Mouse (Mus musculus) hindbrain, embryonic 13.5 days (tissue): ENCODE results near the gene Gnpnat1. TPM values are rescaled to one million over a fixed set of nuclear protein-coding genes. Genes with fewer than 3 reads are reported as not detected.

Experiments used
- ATAC-seq: fragments of 200-750 bp; cut with Nextera tagmentation; 2 replicates; pipeline ENCODE4 v1.8.0; 2017; ENCODE audit warnings: moderate TSS enrichment; ENCODE audit not compliant: low FRiP score
- H3K27ac ChIP-seq: fragments of 300-500 bp; sonication (generic); 2 replicates; pipeline ENCODE4 v1.5.1; 2015; ENCODE audit warnings: inconsistent platforms, mild to moderate bottlenecking, moderate library complexity
- H3K27me3 ChIP-seq: fragments of 300-500 bp; sonication (generic); 2 replicates; pipeline ENCODE4 v1.6.1; 2015; ENCODE audit warnings: mild to moderate bottlenecking, inconsistent platforms
- H3K36me3 ChIP-seq: fragments of 300-500 bp; sonication (generic); 2 replicates; pipeline ENCODE4 v1.6.1; 2015; ENCODE audit warnings: mild to moderate bottlenecking, inconsistent platforms
- H3K4me1 ChIP-seq: fragments of 300-500 bp; sonication (generic); replicated peaks from 2 replicates; pipeline ENCODE4 v1.6.1; 2015; ENCODE audit warnings: inconsistent platforms
- H3K4me2 ChIP-seq: fragments of 300-500 bp; sonication (generic); 2 replicates; pipeline ENCODE4 v1.6.1; 2015; ENCODE audit warnings: inconsistent platforms, mild to moderate bottlenecking, moderate library complexity
- H3K4me3 ChIP-seq: fragments of 300-500 bp; sonication (generic); 2 replicates; pipeline ENCODE4 v1.5.1; 2015; ENCODE audit warnings: mild to moderate bottlenecking, inconsistent platforms
- H3K9ac ChIP-seq: fragments of 300-500 bp; sonication (generic); 2 replicates; pipeline ENCODE4 v1.6.1; 2015; ENCODE audit warnings: mild to moderate bottlenecking, inconsistent platforms
- H3K9me3 ChIP-seq: fragments of 300-500 bp; sonication (generic); 2 replicates; pipeline ENCODE4 v1.6.1; 2016; ENCODE audit warnings: inconsistent platforms
- WGBS: fragments of 180-500 bp; shearing (Covaris S2); methylation state at CpG from one replicate; pipeline ENCODE4 v1.1.7; 2015; 5-methylcytosine and 5-hydroxymethylcytosine counted together
- polyA plus RNA-seq: library from polyadenylated mRNA; unstranded; fragments of >200 nt; fragmentation: Nextera tagmentation; extraction: Ambion mirVana; gene quantifications from 2 replicates; pipeline ENCODE4 v1.2.1, GENCODE M21; 2015

The Gnpnat1 gene
- polyA plus RNA-seq, 1 experiment from 2014 or later: 26.9 TPM

DNA sequence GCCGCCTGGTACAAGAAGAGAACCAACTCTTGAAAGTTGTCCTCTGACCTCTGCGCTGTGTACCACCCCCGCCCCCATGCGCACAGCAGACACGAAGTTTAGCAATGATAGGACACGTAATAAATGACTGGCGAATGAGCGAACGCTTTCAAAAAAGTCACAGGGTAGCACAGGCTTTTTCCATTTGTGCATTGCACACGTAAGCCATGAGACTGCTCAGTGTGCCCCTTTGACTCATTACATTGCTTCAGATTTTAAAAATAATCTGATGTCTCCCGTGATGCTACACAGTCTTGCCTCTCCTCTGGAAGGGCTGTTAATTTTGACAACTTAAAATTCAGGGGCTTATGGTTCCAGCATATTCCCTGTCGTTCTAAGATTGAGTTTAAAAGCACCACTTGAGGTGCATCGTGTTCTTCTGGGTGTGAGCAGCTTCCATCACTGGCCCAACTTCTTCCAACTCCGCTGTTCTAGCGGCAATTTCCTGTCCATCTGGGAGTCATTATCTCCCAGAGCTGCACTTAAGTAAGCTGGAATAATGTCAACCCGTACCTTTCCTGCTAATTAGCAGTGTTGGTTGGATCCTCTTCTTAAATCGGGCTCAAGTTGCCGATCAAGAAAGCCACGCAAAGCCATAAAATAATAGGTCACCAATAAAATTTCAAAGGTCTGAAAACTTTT is 33.7 kb upstream of the Gnpnat1 start:
- Histone ChIP-seq H3K9me3 (no peaks in the 10 kb centered on the region), H3K27ac (no peak overlapping the region), H3K9ac (no peak overlapping the region), H3K4me1 (peaks cover 6% of the 10 kb centered on the region; the same call in 1 of the 2 replicates), H3K36me3 (no peaks in the 10 kb centered on the region), H3K4me3 (no peak overlapping the region), H3K4me2 (no peak overlapping the region), H3K27me3 (no peaks in the 10 kb centered on the region)
- WGBS: 86% methylated on average over 19 of the region's 19 CpGs
- ATAC-seq: no peak

DNA sequence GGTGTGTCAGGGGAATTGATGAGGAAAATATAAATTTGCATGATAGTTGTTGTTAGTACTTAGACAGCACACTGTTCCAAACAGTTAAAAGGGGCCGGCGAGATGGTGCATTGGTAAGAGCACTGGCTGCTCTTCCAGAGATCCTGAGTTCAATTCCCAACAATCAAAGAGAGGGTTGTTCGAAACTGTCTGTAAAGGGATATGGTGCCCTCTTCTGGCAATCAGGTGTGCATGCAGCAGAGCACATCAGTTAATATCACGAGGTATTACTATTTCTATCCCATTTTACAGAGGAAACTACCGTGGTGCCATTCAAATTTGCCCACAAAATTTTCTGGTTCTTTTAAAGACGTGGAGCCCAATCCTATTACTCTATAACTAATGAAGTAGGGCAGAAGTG is 29.5 kb upstream of the Gnpnat1 start:
- Histone ChIP-seq H3K27ac (no peak overlapping the region), H3K9me3 (0 out of 2 replicates have a peak, but pooled peaks cover 7% of the 10 kb centered on the region), H3K9ac (no peak overlapping the region), H3K36me3 (no peaks in the 10 kb centered on the region), H3K4me2 (no peak overlapping the region), H3K27me3 (no peaks in the 10 kb centered on the region), H3K4me1 (no peaks in the 10 kb centered on the region), H3K4me3 (no peak overlapping the region)
- no peak for ATAC-seq
- 79% methylated on average over 6 of the region's 6 CpGs for WGBS

DNA sequence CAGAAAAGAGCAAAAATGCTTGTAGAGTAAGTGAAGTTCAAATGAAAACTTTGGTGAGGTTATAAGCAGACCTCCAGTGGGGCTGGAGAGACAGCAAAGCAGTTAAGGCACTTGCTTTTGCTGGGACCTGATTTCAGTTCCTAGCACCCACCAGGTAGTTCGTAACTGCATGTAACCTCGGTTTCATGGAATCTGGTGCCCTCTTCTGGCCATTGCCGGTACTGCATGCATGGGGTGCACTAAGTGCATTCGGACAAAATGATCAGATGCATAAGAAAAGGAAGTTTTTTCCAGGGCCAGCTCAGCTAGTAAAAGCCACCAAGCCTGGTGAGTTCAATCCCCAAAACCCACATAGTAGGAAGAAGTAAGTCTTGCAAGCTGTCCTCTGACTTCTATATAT is 27.3 kb upstream of the Gnpnat1 start:
- H3K4me2 ChIP-seq: no peak overlapping the region
- H3K27ac ChIP-seq: no peak overlapping the region
- no peak for ATAC-seq
- H3K27me3 ChIP-seq: no peaks in the 10 kb centered on the region
- no peaks in the 10 kb centered on the region for H3K4me1 ChIP-seq
- 75% methylated on average over 4 of the region's 4 CpGs for WGBS
- no peak overlapping the region for H3K9ac ChIP-seq
- H3K36me3 ChIP-seq: no peaks in the 10 kb centered on the region
- H3K4me3 ChIP-seq: no peak overlapping the region
- 0 out of 2 replicates have a peak, but pooled peaks cover 7% of the 10 kb centered on the region for H3K9me3 ChIP-seq

DNA sequence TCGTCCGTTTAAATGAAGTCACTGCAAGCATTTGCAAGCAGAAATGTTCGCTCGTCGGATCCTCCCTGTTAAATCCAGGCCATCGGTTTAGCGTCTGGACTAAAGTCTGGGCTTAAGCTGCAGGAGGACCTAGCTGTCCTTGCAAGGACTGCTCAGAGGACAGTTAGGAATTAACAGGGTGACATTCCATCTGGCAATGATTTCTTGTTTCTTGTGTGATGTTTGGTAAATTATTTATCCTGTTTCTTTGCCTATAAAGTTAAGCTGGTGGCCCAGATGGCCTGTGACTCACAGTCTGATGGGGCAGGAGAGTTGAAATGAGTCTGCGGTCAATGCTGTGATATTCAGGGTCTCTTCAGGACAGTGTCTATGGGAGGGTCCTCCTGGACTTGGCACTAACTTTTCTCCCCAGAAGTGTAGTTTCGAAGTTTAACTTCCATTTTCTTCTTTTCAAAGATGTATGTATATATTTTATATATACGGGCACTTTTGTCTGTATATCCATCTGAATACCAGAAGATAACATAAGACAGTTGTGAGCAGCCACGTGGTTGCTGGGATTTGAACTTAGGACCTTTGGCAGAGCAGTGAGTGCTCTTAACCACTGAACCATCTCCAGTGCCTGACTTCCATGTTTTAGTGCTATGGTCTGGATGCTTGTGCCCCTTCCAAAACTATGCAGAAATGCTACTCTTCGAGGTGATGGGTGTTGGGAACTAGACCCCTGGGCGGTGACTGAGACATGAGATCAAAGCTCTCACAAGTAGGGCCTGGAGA is 25.5 kb upstream of the Gnpnat1 start:
- H3K9me3 ChIP-seq: peaks cover 15% of the 10 kb centered on the region; the same call in 1 of the 2 replicates
- WGBS: 90% methylated on average over 13 of the region's 13 CpGs
- H3K4me1 ChIP-seq: no peaks in the 10 kb centered on the region
- H3K27me3 ChIP-seq: no peaks in the 10 kb centered on the region
- no peaks in the 10 kb centered on the region for H3K36me3 ChIP-seq
- no peak overlapping the region for H3K4me2 ChIP-seq
- H3K9ac ChIP-seq: no peak overlapping the region
- no peak overlapping the region for H3K27ac ChIP-seq
- no peak for ATAC-seq
- H3K4me3 ChIP-seq: no peak overlapping the region

DNA sequence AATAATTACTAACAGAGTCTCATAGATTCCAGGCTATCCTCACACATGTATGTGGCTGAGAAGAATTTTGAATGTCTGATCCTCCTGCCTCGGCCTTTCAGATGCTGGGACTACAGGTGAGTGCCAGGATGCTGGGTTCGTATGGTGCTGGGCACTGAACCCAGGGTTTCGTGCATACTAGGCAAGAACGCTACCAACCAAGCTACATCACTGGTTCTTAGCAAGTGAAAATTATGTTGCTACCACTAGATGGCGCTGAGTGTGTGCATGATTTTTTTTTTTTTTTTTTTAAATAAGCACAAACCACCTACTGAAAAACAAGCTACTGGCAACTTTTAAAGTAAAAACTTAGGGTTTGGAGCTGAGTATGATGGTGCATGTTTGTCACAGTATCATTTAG is 18.5 kb upstream of the Gnpnat1 start:
- no peak overlapping the region for H3K4me2 ChIP-seq
- H3K9me3 ChIP-seq: peaks cover 8% of the 10 kb centered on the region; the same call in 1 of the 2 replicates
- 8% methylated on average over 5 of the region's 5 CpGs for WGBS
- H3K27me3 ChIP-seq: no peaks in the 10 kb centered on the region
- no peaks in the 10 kb centered on the region for H3K4me1 ChIP-seq
- no peak overlapping the region for H3K4me3 ChIP-seq
- peak; percentile 82 for ATAC-seq
- no peaks in the 10 kb centered on the region for H3K36me3 ChIP-seq
- no peak overlapping the region for H3K27ac ChIP-seq
- no peak overlapping the region for H3K9ac ChIP-seq

DNA sequence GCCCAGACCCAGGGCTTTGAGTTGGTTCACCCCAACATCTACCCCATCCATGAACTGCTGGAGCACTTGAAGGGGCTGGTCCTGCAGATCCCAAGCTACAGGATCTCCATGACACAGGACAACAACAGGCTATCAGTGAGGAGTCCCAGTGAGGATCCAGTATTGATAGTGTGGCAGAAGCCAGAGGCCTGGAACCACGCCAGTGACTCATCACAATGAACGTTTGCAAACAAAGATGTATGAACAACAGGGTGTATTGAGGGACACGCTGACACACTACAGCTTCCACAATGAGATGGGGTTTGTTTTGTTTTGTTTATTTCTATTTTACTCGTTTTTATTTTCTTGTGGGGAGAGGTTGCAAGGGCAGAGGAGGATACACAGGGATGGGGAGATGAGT is 17.7 kb upstream of the Gnpnat1 start:
- no peak overlapping the region for H3K4me2 ChIP-seq
- H3K36me3 ChIP-seq: no peaks in the 10 kb centered on the region
- peaks cover 8% of the 10 kb centered on the region; the same call in 1 of the 2 replicates for H3K9me3 ChIP-seq
- 66% methylated on average over 4 of the region's 4 CpGs for WGBS
- ATAC-seq: no peak
- H3K4me1 ChIP-seq: no peaks in the 10 kb centered on the region
- H3K9ac ChIP-seq: no peak overlapping the region
- H3K4me3 ChIP-seq: no peak overlapping the region
- H3K27ac ChIP-seq: no peak overlapping the region
- H3K27me3 ChIP-seq: no peaks in the 10 kb centered on the region

DNA sequence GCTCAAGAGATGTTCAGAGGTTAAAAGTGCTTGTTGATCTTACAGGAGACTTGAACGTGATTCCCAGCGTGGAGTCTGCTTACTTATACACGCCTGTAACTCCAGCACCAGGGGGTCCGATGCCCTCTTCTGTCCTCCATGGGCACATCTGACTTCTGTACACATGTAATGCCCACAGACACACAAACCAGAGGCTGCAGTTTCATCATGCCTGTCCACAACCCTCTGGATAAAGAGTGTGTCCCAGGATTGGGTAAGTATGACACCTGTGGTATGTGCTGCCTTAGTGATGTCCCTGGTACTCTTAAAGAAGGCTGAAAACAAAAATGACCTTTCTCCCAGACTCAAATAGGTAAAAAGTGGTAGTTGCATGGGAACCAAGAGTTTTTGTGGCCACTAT is 14.6 kb upstream of the Gnpnat1 start:
- Histone ChIP-seq H3K36me3 (no peaks in the 10 kb centered on the region), H3K4me3 (no peak overlapping the region), H3K27ac (no peak overlapping the region), H3K27me3 (no peaks in the 10 kb centered on the region), H3K4me2 (no peak overlapping the region), H3K9me3 (no peaks in the 10 kb centered on the region), H3K9ac (no peak overlapping the region), H3K4me1 (no peaks in the 10 kb centered on the region)
- no peak for ATAC-seq
- WGBS: 85% methylated on average over 4 of the region's 4 CpGs

DNA sequence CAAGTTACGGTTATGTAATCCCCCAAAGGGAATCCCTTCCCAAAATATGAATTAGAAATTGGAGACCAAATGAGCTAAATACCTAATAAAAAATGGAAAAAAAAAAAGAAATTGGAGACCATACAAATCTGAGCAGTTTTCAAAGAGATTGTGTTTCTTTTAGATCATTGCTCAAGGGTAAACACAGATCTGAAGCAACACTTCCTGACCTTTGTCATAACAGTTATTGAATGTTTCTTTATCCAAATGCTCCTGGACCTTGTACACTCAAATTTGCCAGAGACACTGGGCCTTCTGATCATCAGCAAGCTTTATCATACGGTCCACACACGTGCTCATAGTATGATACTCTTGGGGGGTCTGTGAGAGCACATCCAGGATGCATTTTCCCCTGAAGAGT is 13.8 kb upstream of the Gnpnat1 start:
- no peaks in the 10 kb centered on the region for H3K4me1 ChIP-seq

DNA sequence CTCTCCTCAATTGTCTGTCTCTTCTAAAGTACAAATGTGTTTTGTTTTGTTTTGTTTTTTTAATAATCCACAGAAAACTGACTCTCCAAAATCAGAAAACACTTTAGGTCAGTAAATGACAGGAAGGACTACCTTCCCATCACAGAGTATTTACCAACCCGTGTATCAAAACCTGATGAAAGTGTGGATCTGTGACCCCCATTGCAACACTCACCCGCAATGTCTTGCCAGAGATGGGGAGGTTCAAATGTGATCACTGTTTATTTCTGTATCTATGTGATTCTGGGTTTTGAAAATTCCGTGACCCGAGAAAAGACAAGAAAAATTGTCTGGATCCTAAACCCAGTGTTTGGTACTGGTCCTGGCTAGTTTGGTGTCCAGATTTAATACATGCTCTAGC is 11.6 kb upstream of the Gnpnat1 start:
- no peak overlapping the region for H3K4me2 ChIP-seq
- H3K4me3 ChIP-seq: no peak overlapping the region
- H3K4me1 ChIP-seq: no peaks in the 10 kb centered on the region
- no peak for ATAC-seq
- no peaks in the 10 kb centered on the region for H3K9me3 ChIP-seq
- no peaks in the 10 kb centered on the region for H3K36me3 ChIP-seq
- no peaks in the 10 kb centered on the region for H3K27me3 ChIP-seq
- 94% methylated on average over 4 of the region's 4 CpGs for WGBS
- H3K9ac ChIP-seq: no peak overlapping the region
- H3K27ac ChIP-seq: no peak overlapping the region

More for the DNA sequence above, 13.8 kb upstream of the Gnpnat1 start:
- no peak overlapping the region for H3K9ac ChIP-seq
- no peak overlapping the region for H3K4me2 ChIP-seq
- H3K36me3 ChIP-seq: no peaks in the 10 kb centered on the region
- H3K4me3 ChIP-seq: no peak overlapping the region
- no peaks in the 10 kb centered on the region for H3K9me3 ChIP-seq
- no peaks in the 10 kb centered on the region for H3K27me3 ChIP-seq
- H3K27ac ChIP-seq: no peak overlapping the region
- 89% methylated on average over 3 of the region's 3 CpGs for WGBS
- ATAC-seq: no peak

DNA sequence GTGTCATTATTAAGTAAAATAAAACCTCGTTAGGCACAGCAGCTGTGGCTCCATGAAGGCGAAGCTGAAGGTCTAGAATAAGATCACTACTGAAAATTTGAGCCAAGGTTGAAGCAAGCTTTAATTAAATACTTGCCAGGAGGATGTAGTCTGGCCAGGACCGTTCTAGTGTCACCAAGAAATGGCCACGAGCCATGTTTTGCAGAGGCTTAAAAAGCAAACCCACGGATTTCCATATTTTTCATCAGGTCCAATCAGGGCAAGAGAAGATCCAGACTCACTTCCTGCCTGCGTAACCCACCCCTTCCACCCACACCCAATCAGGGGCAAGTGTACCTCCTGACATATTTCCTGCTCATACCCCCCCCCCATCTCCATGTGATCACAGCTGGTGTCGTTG is 1.1 kb downstream of the Gnpnat1 start:
- no peaks in the 10 kb centered on the region for H3K36me3 ChIP-seq
- no peak overlapping the region for H3K4me3 ChIP-seq
- no peak for ATAC-seq
- 86% methylated on average over 7 of the region's 7 CpGs for WGBS
- no peaks in the 10 kb centered on the region for H3K9me3 ChIP-seq
- H3K4me2 ChIP-seq: no peak overlapping the region
- H3K27ac ChIP-seq: no peak overlapping the region
- no peaks in the 10 kb centered on the region for H3K27me3 ChIP-seq
- no peaks in the 10 kb centered on the region for H3K4me1 ChIP-seq
- no peak overlapping the region for H3K9ac ChIP-seq

DNA sequence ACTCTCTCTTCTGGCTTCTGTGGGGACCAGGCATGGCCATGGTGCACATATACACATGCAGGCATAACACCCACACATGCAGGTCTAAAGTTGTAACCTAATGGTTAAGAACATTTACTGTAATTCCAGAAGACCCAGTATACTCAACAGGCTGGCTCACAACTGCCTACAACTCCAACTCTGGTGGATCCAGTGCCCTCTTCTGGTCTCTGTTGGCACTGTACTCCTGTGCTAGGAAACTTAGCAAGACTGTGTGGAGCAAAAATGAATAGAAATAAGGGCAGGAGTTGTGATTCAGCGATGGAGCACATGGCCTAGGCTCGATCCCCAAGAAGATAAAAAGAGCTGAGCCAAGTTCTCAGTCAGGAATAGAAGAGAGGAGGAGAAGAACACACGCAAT is 4.9 kb downstream of the Gnpnat1 start:
- Histone ChIP-seq H3K9me3 (no peaks in the 10 kb centered on the region), H3K4me1 (no peaks in the 10 kb centered on the region), H3K36me3 (no peaks in the 10 kb centered on the region), H3K4me3 (no peak overlapping the region), H3K27ac (no peak overlapping the region), H3K9ac (no peak overlapping the region), H3K27me3 (no peaks in the 10 kb centered on the region), H3K4me2 (no peak overlapping the region)
- no peak for ATAC-seq
- WGBS: 82% methylated on average over 3 of the region's 3 CpGs

DNA sequence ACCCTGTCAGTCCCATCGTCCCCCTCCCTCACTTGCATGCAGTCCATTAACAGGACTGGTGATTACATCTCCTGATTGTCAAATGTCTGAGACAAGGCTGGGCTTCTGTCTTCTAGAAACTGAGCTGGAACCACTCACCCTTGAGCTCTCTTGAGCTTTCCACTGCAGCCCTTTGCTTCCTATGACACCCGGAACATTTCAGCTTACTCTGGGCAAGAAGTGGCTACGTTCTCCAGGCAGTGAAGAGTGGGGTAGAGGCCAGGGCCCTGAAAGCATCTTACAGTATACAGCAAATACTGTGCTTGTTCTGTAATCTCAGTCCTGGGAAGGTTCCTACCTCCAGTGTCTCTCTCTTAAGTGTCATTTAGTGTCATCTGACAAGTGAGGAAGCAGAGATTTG is 15.5 kb downstream of the Gnpnat1 start:
- H3K4me2 ChIP-seq: peak overlapping the region; percentile 79
- peak overlapping the region; percentile 84 for H3K27ac ChIP-seq
- H3K9me3 ChIP-seq: no peaks in the 10 kb centered on the region
- H3K9ac ChIP-seq: peak overlapping the region; percentile 91
- 25% methylated on average over 3 of the region's 3 CpGs for WGBS
- ATAC-seq: no peak
- H3K27me3 ChIP-seq: no peaks in the 10 kb centered on the region
- H3K4me1 ChIP-seq: peaks cover 17% of the 10 kb centered on the region
- H3K36me3 ChIP-seq: no peaks in the 10 kb centered on the region
- peak overlapping the region; percentile 86 for H3K4me3 ChIP-seq
